Mouse (Mus musculus) lung, postnatal 0 days (tissue): ENCODE results near the gene Rif1. TPM values are rescaled to one million over a fixed set of nuclear protein-coding genes. Genes with fewer than 3 reads are reported as not detected.

ENCODE experiments used
- ATAC-seq: fragments of 200-750 bp; cut with Nextera tagmentation; 2 replicates; pipeline ENCODE4 v1.8.0; 2017; ENCODE audit warnings: moderate library complexity
- DNase-seq: peaks from one replicate; pipeline ENCODE4 v3.0.0-alpha.2; 2016; ENCODE audit warnings: low spot score
- H3K27ac ChIP-seq: fragments of 300-500 bp; sonication (generic); 2 replicates; pipeline ENCODE4 v1.5.1; 2014; ENCODE audit warnings: antibody characterized with exemption, mild to moderate bottlenecking, low read length, mixed read lengths
- H3K27me3 ChIP-seq: fragments of 300-500 bp; sonication (generic); replicated peaks from 2 replicates; pipeline ENCODE4 v1.6.1; 2014; ENCODE audit warnings: low read length, mixed read lengths; ENCODE audit not compliant: insufficient read depth
- H3K36me3 ChIP-seq: fragments of 300-500 bp; sonication (generic); 2 replicates; pipeline ENCODE4 v1.6.1; 2014; ENCODE audit warnings: low read length, mixed read lengths; ENCODE audit not compliant: insufficient read depth
- H3K4me1 ChIP-seq: fragments of 300-500 bp; sonication (generic); 2 replicates; pipeline ENCODE4 v1.6.1; 2014; ENCODE audit warnings: antibody characterized with exemption, low read depth, low read length, mixed read lengths; ENCODE audit not compliant: insufficient read depth
- H3K4me2 ChIP-seq: fragments of 300-500 bp; sonication (generic); replicated peaks from 2 replicates; pipeline ENCODE4 v1.6.1; 2014; ENCODE audit warnings: low read depth, mild to moderate bottlenecking, low read length, moderate library complexity, mixed read lengths
- H3K4me3 ChIP-seq: fragments of 300-500 bp; sonication (generic); 2 replicates; pipeline ENCODE4 v1.5.1; 2014; ENCODE audit warnings: low read depth, low read length
- H3K9ac ChIP-seq: fragments of 300-500 bp; sonication (generic); replicated peaks from 2 replicates; pipeline ENCODE4 v1.6.1; 2014; ENCODE audit warnings: low read depth, mild to moderate bottlenecking
- H3K9me3 ChIP-seq: fragments of 300-500 bp; sonication (generic); 2 replicates; pipeline ENCODE4 v1.6.1; 2016; ENCODE audit warnings: low read length, mixed read lengths
- CTCF ChIP-seq: IDR thresholded peaks from 2 replicates; pipeline ENCODE4 v1.5.1; 2016; ENCODE audit warnings: antibody characterized with exemption, mild to moderate bottlenecking
- EP300 ChIP-seq: IDR thresholded peaks from 2 replicates; pipeline ENCODE4 v1.6.1; 2016; ENCODE audit warnings: antibody characterized with exemption, mild to moderate bottlenecking, control low read depth
- WGBS: fragments of 180-500 bp; shearing (Covaris S2); extraction: QIAGEN DNeasy Blood & Tissue Kit; methylation state at CpG from one replicate; pipeline ENCODE4 v1.1.7; 2014; 5-methylcytosine and 5-hydroxymethylcytosine counted together
- polyA plus RNA-seq: library from polyadenylated mRNA; unstranded; fragments of >200 nt; fragmentation: Nextera tagmentation; extraction: Ambion mirVana; gene quantifications from 2 replicates; pipeline ENCODE4 v1.2.1, GENCODE M21; 2015

Gene Rif1
- polyA plus RNA-seq: 14.4 and 17.5 TPM in 2 replicates

DNA sequence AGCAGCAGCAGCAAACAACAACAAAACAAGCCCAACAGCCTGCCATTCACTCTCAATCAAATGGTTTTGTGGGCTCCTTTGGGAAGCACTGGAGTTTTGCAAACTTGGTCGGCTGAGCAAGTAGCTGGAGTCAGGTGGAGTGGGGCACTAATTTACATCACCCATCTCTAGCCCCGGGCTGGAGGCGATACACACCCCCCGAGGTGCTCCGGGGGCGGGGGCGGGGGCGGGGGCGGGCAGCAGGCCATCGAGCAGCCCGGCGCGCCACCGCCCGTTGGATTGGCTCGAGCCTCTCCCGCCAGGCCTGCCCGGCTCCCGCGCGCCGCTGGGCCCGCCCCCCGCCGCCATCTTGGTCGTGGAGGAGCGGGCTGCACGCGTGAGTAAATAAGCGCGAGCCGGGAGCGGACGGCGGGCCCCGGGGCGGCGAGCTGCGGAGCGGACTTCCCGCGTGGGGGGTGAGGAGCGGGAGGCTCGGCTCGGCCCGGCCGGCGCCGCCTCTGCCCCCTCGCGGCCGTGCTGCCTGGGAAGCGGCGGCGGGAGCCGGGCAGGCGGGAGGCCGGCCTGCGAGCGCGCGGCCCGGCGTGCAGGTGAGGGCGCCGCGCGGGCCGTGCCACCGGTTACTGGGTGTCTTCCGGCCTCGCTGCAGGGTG is at the start of gene Rif1:
TSS of gene Rif1 (plus strand) at position 342 of the 650 bp plus-strand sequence.
- Histone ChIP-seq H3K9ac (peak within 1 kb of the TSS; percentile 86), H3K9me3 (no peaks in the 10 kb centered on the region), H3K4me3 (peak within 1 kb of the TSS; percentile 93), H3K4me2 (peak within 1 kb of the TSS; percentile 78), H3K36me3 (no peaks in the 10 kb centered on the region), H3K4me1 (0 out of 2 replicates have a peak, but pooled peaks cover 2% of the 10 kb centered on the region), H3K27ac (peak within 1 kb of the TSS; percentile 87), H3K27me3 (no peaks in the 10 kb centered on the region)
- ATAC-seq (peak; percentile 96), DNase-seq (peak; percentile 92)
- 2% methylated on average over 34 of the region's 72 CpGs for WGBS
- TF ChIP-seq CTCF: no peak; the same call in 1 of the 2 replicates
- TF ChIP-seq EP300: no peak

GRCm38 (mm10) chr2:52027061-52027460 is 45.6 kb upstream of the Rif1 start:
- H3K4me3 ChIP-seq: no peak overlapping the region
- 84% methylated on average over 4 of the region's 4 CpGs for WGBS
- no peaks in the 10 kb centered on the region for H3K4me1 ChIP-seq
- TF ChIP-seq CTCF: no peak
- no peak for TF ChIP-seq EP300
- H3K27me3 ChIP-seq: no peaks in the 10 kb centered on the region
- no peak overlapping the region for H3K9ac ChIP-seq
- DNase-seq (no peak), ATAC-seq (no peak)
- no peaks in the 10 kb centered on the region for H3K9me3 ChIP-seq
- no peaks in the 10 kb centered on the region for H3K36me3 ChIP-seq
- no peak overlapping the region for H3K27ac ChIP-seq
- H3K4me2 ChIP-seq: no peak overlapping the region

DNA sequence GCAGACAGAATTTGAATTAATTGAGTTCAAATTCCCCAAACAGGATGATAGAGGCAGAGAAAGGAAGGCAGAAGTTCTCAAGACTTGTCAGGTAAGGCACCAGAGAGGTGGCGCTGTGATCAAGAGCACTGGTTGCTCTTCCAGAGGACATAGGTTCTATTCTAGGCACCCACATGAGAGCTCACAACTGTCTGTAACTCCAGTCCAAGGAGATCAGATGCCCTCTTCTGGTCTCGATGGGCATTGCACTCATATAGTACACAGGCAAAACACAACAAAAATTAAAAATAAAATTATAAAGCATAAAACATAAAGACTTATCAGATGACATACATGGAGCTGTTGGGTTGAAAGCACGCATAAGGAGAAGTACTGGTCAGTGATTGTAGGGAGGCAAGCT is 43.2 kb upstream of the Rif1 start:
- Histone ChIP-seq H3K9me3 (no peaks in the 10 kb centered on the region), H3K27ac (no peak overlapping the region), H3K4me1 (no peaks in the 10 kb centered on the region), H3K9ac (no peak overlapping the region), H3K4me2 (no peak overlapping the region), H3K27me3 (no peaks in the 10 kb centered on the region), H3K36me3 (no peaks in the 10 kb centered on the region), H3K4me3 (no peak overlapping the region)
- TF ChIP-seq EP300 (no peak), CTCF (peak; percentile 22; the same call in 1 of the 2 replicates)
- DNase-seq (no peak), ATAC-seq (no peak)
- WGBS: 92% methylated on average over 3 of the region's 3 CpGs

- DNase-seq (no peak), ATAC-seq (no peak)
- H3K27me3 ChIP-seq: no peaks in the 10 kb centered on the region
- H3K9ac ChIP-seq: no peak overlapping the region
- 67% methylated on average over 4 of the region's 4 CpGs for WGBS
- no peaks in the 10 kb centered on the region for H3K9me3 ChIP-seq
- no peak overlapping the region for H3K4me2 ChIP-seq
- H3K4me1 ChIP-seq: no peaks in the 10 kb centered on the region
- H3K4me3 ChIP-seq: no peak overlapping the region
- TF ChIP-seq EP300 (no peak), CTCF (no peak)
- H3K36me3 ChIP-seq: no peaks in the 10 kb centered on the region
- no peak overlapping the region for H3K27ac ChIP-seq
Measured at GRCm38 (mm10) chr2:52031491-52031890, 41.1 kb upstream of the Rif1 start.

DNA sequence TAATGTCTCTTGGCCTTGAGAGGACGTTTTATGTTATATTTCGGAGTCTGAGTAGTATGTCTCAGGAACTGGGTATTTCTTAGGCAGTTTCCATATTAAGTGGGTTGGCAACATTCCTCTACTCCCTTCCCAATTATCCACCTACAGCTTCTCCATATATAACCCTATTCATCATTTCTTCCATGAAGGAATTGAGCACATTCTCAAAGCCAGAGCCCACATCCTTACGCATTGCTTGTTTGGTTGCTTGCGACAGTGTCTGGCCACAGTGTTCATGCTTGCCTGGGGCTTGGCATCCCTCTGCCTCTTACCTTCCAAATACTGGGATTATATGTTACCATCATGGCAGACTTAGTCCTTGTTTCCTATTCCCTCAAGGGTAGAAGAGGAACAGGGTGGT is 38.0 kb upstream of the Rif1 start:
- 83% methylated on average over 4 of the region's 4 CpGs for WGBS
- Histone ChIP-seq H3K9me3 (no peaks in the 10 kb centered on the region), H3K27me3 (no peaks in the 10 kb centered on the region), H3K9ac (no peak overlapping the region), H3K36me3 (no peaks in the 10 kb centered on the region), H3K4me3 (no peak overlapping the region), H3K4me1 (no peaks in the 10 kb centered on the region), H3K27ac (no peak overlapping the region), H3K4me2 (no peak overlapping the region)
- ATAC-seq (no peak), DNase-seq (no peak)
- TF ChIP-seq EP300 (no peak), CTCF (no peak)

DNA sequence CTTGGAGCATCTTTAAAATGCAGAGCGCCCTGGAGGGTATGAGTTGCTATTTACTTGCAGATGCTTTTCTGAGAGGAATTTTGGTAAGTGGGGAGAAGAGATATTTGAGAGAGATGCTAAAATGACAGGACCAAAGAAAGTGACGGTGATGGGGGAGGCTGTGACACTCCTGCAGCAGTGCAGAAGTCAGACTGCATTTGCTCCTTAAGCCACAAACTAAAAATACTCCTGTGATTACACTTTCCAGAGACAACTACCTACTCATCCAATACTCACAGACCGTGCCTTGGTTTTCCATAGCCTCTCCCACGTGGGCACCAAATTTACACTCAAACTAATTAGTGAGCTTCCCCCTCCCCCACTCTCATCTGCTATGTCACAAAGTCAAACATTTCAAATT is 37.5 kb upstream of the Rif1 start:
- no peaks in the 10 kb centered on the region for H3K9me3 ChIP-seq

More for the DNA sequence above, 37.5 kb upstream of the Rif1 start:
- DNase-seq (no peak), ATAC-seq (no peak)
- Histone ChIP-seq H3K4me3 (no peak overlapping the region), H3K9ac (no peak overlapping the region), H3K4me1 (no peaks in the 10 kb centered on the region), H3K4me2 (no peak overlapping the region), H3K27ac (no peak overlapping the region), H3K27me3 (no peaks in the 10 kb centered on the region), H3K36me3 (no peaks in the 10 kb centered on the region)
- 58% methylated on average over 4 of the region's 4 CpGs for WGBS
- TF ChIP-seq CTCF: no peak
